Mouse (Mus musculus) CH12.LX (cell line): ENCODE measurements around the gene Gm14139. TPM values are rescaled to one million over a fixed set of nuclear protein-coding genes. Genes with fewer than 3 reads are reported as not detected.
"Not testable (repeated sequence)": the region's sequence is repeated elsewhere in the genome, so short reads cannot be mapped to it uniquely, and the experiment has no call there.

Source experiments
- DNase-seq: peaks from one replicate; pipeline ENCODE4 v3.0.0-alpha.2; 2013; ENCODE audit errors: extremely low read depth
- H3K27ac ChIP-seq: 2 replicates; pipeline ENCODE4 v1.5.1; 2012; ENCODE audit warnings: low read depth, mild to moderate bottlenecking, control low read depth, moderate library complexity; ENCODE audit not compliant: insufficient read depth
- H3K27me3 ChIP-seq: replicated peaks from 2 replicates; pipeline ENCODE3; 2012; ENCODE audit warnings: inconsistent platforms
- H3K36me3 ChIP-seq, 2 experiments: replicated peaks in 1 of 2; 2 replicates each; pipeline versions ENCODE3 to v1.6.1; 2012; ENCODE audit warnings: inconsistent platforms in 1 of 2, low read length in 1 of 2, mild to moderate bottlenecking in 1 of 2, mixed read lengths in 1 of 2, moderate library complexity in 1 of 2; ENCODE audit not compliant: control insufficient read depth in 1 of 2, insufficient read depth in 1 of 2
- H3K4me1 ChIP-seq, 2 experiments: 2 replicates each; pipeline ENCODE4 v1.6.1; 2012; ENCODE audit warnings: inconsistent platforms in 1 of 2, moderate library complexity in 1 of 2; ENCODE audit not compliant: insufficient read depth in 2 of 2, control insufficient read depth in 1 of 2
- H3K4me2 ChIP-seq: 2 replicates; pipeline ENCODE4 v1.6.1; 2012; ENCODE audit warnings: low read depth, mild to moderate bottlenecking, control low read depth; ENCODE audit not compliant: poor library complexity, insufficient read depth, severe bottlenecking
- H3K4me3 ChIP-seq, 3 experiments: fragments of 150-350 bp in 1 of 3; sonication (generic) in 1 of 3; replicated peaks in 1 of 3; 2 replicates each; pipeline versions ENCODE3 to v1.5.1; 2011 to 2012; ENCODE audit warnings: low read depth in 2 of 3, low read length in 2 of 3, mild to moderate bottlenecking in 2 of 3, moderate library complexity in 2 of 3, control low read depth in 1 of 3, improper control_type of control experiment in 1 of 3, inconsistent platforms in 1 of 3, mixed read lengths in 1 of 3; ENCODE audit not compliant: poor library complexity in 1 of 3
- H3K79me2 ChIP-seq: replicated peaks from 2 replicates; pipeline ENCODE4 v1.6.1; 2012; ENCODE audit warnings: mild to moderate bottlenecking, moderate library complexity; ENCODE audit not compliant: control insufficient read depth, poor library complexity, insufficient read depth, severe bottlenecking; ENCODE audit errors: extremely low read depth
- H3K9ac ChIP-seq: 2 replicates; pipeline ENCODE4 v1.6.1; 2012; ENCODE audit warnings: low read depth, mild to moderate bottlenecking, control low read depth, moderate library complexity; ENCODE audit not compliant: insufficient read depth
- H3K9me3 ChIP-seq: replicated peaks from 2 replicates; pipeline ENCODE3; 2012; ENCODE audit warnings: low read length, inconsistent platforms, mixed read lengths
- CTCF ChIP-seq, 2 experiments: IDR thresholded peaks in 1 of 2; conservative IDR thresholded peaks in 1 of 2; 2 replicates each; pipeline ENCODE4 v1.5.1; 2011 to 2012; ENCODE audit warnings: low read depth in 2 of 2, low read length in 2 of 2, improper control_type of control experiment in 1 of 2, inconsistent platforms in 1 of 2, mild to moderate bottlenecking in 1 of 2, moderate library complexity in 1 of 2
- ELF1 ChIP-seq: IDR thresholded peaks from 2 replicates; pipeline ENCODE4 v1.6.1; 2014; ENCODE audit warnings: low read depth, mild to moderate bottlenecking, inconsistent platforms, low read length, improper control_type of control experiment
- POLR2A ChIP-seq: IDR thresholded peaks from 2 replicates; pipeline ENCODE4 v1.6.1; 2011; ENCODE audit warnings: low read depth, mild to moderate bottlenecking, improper control_type of control experiment, low read length
- RAD21 ChIP-seq: IDR thresholded peaks from 2 replicates; pipeline ENCODE4 v1.6.1; 2011; ENCODE audit warnings: low read depth, mild to moderate bottlenecking, low read length, improper control_type of control experiment, moderate library complexity
- ZNF384 ChIP-seq: IDR thresholded peaks from 2 replicates; pipeline ENCODE4 v1.6.1; 2012; ENCODE audit warnings: low read depth, low read length, improper control_type of control experiment, inconsistent platforms
- dilution Hi-C: fragments of 300-500 bp; cut with MboI; formaldehyde crosslinking; loops from 2 replicates; pipeline ENCODE4 v1.14.3; 2020; ENCODE audit warnings: low sequenced_read_pairs; ENCODE audit not compliant: extremely low pct_unique_long_range_greater_than_20kb, extremely low pct_ligation_motif_present
- in situ Hi-C: fragments of 300-500 bp; cut with MboI; formaldehyde crosslinking; loops from 3 replicates; pipeline ENCODE4 v1.14.3; 2019; ENCODE audit warnings: low sequenced_read_pairs, low pct_ligation_motif_present, low pct_unique_long_range_greater_than_20kb, mixed read lengths
- polyA plus RNA-seq: library from polyadenylated mRNA; unstranded; fragments of >175 nt; gene quantifications from 2 replicates; pipeline ENCODE4 v1.2.1, GENCODE M21; 2012; ENCODE audit warnings: low read depth; ENCODE audit not compliant: insufficient read length
- total RNA-seq, 2 experiments: library from RNA; depleted of rRNA; stranded (reverse); fragments of 300-350 nt in 1 of 2; fragments of >200 nt in 1 of 2; gene quantifications; 2 replicates each; pipeline ENCODE4 v1.2.3; 2012 to 2014

Gene Gm14139
- total and polyA plus RNA-seq, 3 experiments, result 7.2 to 27.0 (median 10.7) TPM

DNA sequence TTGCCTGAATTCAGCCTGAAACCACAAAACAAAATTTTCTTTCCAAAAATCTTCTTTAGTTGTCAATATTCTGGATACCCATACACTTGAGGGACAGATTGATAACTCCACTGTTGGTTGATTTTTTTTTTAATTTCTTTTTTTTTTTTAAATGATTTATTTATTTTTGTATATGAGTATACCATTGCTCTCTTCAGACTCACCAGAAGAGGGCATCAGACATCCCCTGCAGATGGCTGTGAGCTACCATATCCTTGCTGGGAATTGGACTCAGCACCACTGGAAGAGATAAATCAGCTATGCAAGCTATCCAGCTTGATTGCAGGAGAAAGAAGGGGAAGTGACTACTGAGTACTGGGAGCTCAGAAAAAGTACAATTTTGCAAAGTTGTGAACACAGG, 509 bp upstream of the Gm14139 start:
- H3K9me3 ChIP-seq, in situ Hi-C loops, H3K36me3 ChIP-seq, dilution Hi-C loops, H3K4me1 ChIP-seq, H3K27me3 ChIP-seq: not testable (repeated sequence)
- H3K9ac ChIP-seq, result peak overlapping the region; percentile 68
- peak overlapping the region; percentile 19 for H3K27ac ChIP-seq
- peak overlapping the region; percentile 25 to 48 (median 33) for H3K4me3 ChIP-seq
- peak; percentile 61 for TF ChIP-seq ZNF384
- peak; percentile 12 to 51; a peak in 2 of 4 replicates for TF ChIP-seq CTCF (conservative IDR thresholded peaks at IDR 0.05 in 1 of 2, IDR thresholded peaks at IDR 0.05 in 1 of 2; ENCODE audit: low read depth in 2 of 2, low read length in 2 of 2)
- TF ChIP-seq RAD21, result peak; percentile 12
- H3K4me2 ChIP-seq, result peak overlapping the region; percentile 70
- H3K79me2 ChIP-seq, result peaks cover 12% of the 10 kb centered on the region
- peak; percentile 42 for DNase-seq

DNA sequence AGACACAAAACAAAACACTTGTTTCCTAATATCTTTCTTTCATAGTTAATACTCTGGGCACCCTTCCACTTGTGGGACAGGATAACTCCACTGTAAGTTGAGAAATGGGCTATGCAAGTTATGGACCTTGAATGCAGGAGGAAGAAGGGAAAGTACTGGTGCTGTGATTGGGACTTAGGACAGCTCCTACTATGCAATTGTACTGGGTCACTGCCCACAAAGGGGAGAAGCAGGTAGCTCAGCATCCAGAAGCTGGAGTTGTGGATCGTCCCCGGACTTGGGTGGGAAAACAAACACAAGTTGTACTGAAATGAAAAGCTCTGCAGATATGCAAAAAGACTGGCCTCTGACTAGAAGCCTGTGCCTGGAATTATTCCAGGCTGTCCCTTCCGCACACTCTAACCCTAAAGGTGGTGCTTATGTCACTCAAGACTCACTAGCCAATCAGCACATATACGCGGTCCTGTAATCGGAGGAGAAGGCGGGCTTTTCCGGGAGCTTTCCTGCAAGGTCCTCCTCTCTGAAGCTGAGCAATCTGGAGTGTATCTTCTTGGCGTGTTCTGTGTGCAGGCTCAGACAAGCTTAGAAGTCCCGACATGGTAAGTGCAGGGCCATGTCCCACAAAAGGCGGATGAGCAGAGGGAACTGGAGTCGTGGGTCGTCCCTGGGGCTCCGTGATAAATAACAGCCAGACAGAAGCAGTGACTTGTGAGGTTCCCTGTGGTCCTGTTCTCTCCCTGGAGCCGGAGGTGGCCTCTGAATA, 36.2 kb downstream of the Gm14139 start, which contains the start of gene Zfp937:
Gene Zfp937, plus strand, starts transcription at position 474 of the 763 bp plus-strand sequence.
- H3K27me3 ChIP-seq, dilution Hi-C loops: not testable (repeated sequence)
- H3K4me3 ChIP-seq, result peak within 1 kb of the TSS; percentile 45 to 71 (median 62)

DNA sequence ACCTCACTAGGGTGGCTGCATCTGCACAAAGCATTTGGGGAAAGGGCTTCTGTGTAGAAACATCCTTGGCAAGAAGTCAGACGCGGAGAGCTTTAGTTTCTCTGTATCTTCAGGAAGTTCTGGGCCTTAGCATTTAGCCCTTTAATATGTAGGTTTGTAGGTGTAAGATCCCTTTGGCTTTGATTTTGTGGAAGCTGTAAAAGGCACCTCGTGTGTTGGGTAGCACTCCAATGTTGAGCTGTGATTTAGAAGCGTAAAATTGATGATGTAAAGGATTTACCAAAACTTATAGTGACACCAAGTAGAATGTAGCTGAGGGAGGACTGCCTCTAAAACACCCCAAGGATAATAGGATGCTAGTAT, 36.8 kb downstream of the Gm14139 start:
- H3K27ac ChIP-seq, H3K9me3 ChIP-seq, H3K27me3 ChIP-seq, H3K4me1 ChIP-seq, DNase-seq, in situ Hi-C loops, H3K79me2 ChIP-seq, dilution Hi-C loops, H3K36me3 ChIP-seq: not testable (repeated sequence)
- H3K4me2 ChIP-seq, result peak overlapping the region; percentile 84
- H3K4me3 ChIP-seq, result peak overlapping the region; percentile 45 to 71 (median 62)
- H3K9ac ChIP-seq, result peak overlapping the region; percentile 35

More for the DNA sequence above, 36.2 kb downstream of the Gm14139 start, which contains the start of gene Zfp937:
- peak within 1 kb of the TSS; percentile 84 for H3K4me2 ChIP-seq
- H3K4me1 ChIP-seq, in situ Hi-C loops, H3K36me3 ChIP-seq, H3K79me2 ChIP-seq, H3K9me3 ChIP-seq, H3K27ac ChIP-seq: not testable (repeated sequence)
- TF ChIP-seq ELF1 (peak; percentile 41; the same call in 1 of the 2 replicates), POLR2A (peak; percentile 41; the same call in 1 of the 2 replicates)
- DNase-seq, result peak; percentile 45
- H3K9ac ChIP-seq, result peak within 1 kb of the TSS; percentile 35

DNA sequence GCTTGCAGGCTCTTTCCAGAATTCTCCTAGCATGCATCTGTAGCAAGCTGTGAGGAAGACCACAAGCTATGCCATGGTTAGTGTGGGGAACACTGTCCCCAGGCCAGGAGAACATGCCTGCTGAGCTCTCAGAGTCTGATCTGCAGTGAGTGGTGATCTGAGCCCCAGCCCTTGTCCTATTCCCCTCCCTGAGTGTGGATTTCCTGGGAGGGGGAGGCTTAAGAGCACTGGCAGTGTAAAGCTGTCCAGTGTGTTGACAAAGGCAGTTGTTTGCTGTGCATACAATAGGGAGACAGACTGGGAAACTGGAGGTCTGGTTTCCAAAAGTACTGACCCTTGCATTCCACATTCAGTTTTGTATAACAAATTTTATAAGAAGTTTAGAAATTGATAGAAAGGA, 41.7 kb downstream of the Gm14139 start:
- H3K4me1 ChIP-seq, DNase-seq, H3K9me3 ChIP-seq, H3K36me3 ChIP-seq, H3K4me3 ChIP-seq, H3K9ac ChIP-seq, dilution Hi-C loops, H3K27me3 ChIP-seq, H3K79me2 ChIP-seq, H3K27ac ChIP-seq, in situ Hi-C loops, H3K4me2 ChIP-seq: not testable (repeated sequence)

Other genes with a start within 250 kb of the Gm14139 start
- gene Zfp120, start 45.0 kb upstream of the Gm14139 start, total RNA-seq (2012; rRNA removed), result 7.3 and 8.8 TPM in 2 replicates
- 17.7 and 18.7 TPM in 2 replicates for gene Zfp120, start 45.0 kb upstream of the Gm14139 start, total RNA-seq (2014; rRNA removed)
- 6.2 and 7.0 TPM in 2 replicates for gene Zfp120, start 45.0 kb upstream of the Gm14139 start, polyA plus RNA-seq
- gene Gm10770, start 2.1 kb upstream of the Gm14139 start, total RNA-seq (2012; rRNA removed), result not detected in 2 replicates
- gene Gm10770, start 2.1 kb upstream of the Gm14139 start, total RNA-seq (2014; rRNA removed), result not detected in 2 replicates
- gene Gm10770, start 2.1 kb upstream of the Gm14139 start, polyA plus RNA-seq, result not detected in 2 replicates
- gene Zfp937, start 36.3 kb downstream of the Gm14139 start, total RNA-seq (2012; rRNA removed), result 4.0 and 4.5 TPM in 2 replicates
- gene Zfp937, start 36.3 kb downstream of the Gm14139 start, total RNA-seq (2014; rRNA removed), result 5.4 and 6.8 TPM in 2 replicates
- 2.5 and 2.8 TPM in 2 replicates for gene Zfp937, start 36.3 kb downstream of the Gm14139 start, polyA plus RNA-seq
- 3.3 and 3.8 TPM in 2 replicates for gene Gm21994, start 73.8 kb downstream of the Gm14139 start, total RNA-seq (2012; rRNA removed)
- 9.3 and 13.6 TPM in 2 replicates for gene Gm21994, start 73.8 kb downstream of the Gm14139 start, total RNA-seq (2014; rRNA removed)
- 8.7 and 9.4 TPM in 2 replicates for gene Gm21994, start 73.8 kb downstream of the Gm14139 start, polyA plus RNA-seq
- gene Gm14124, start 75.8 kb downstream of the Gm14139 start, total RNA-seq (2012; rRNA removed), result 5.1 and 8.5 TPM in 2 replicates
- 10.4 and 13.4 TPM in 2 replicates for gene Gm14124, start 75.8 kb downstream of the Gm14139 start, total RNA-seq (2014; rRNA removed)
- gene Gm14124, start 75.8 kb downstream of the Gm14139 start, polyA plus RNA-seq, result 6.0 and 6.5 TPM in 2 replicates
- gene Gm10130, start 141.9 kb downstream of the Gm14139 start, total RNA-seq (2012; rRNA removed), result 1.8 and 3.1 TPM in 2 replicates
- gene Gm10130, start 141.9 kb downstream of the Gm14139 start, total RNA-seq (2014; rRNA removed), result not detected in 2 replicates
- gene Gm10130, start 141.9 kb downstream of the Gm14139 start, polyA plus RNA-seq, result 9.8 and 13.3 TPM in 2 replicates
- gene 3300002I08Rik, start 181.0 kb downstream of the Gm14139 start, total RNA-seq (2012; rRNA removed), result 4.7 TPM in 2 replicates
- gene 3300002I08Rik, start 181.0 kb downstream of the Gm14139 start, total RNA-seq (2014; rRNA removed), result 3.2 and 4.5 TPM in 2 replicates
- 1.1 and 1.6 TPM in 2 replicates for gene 3300002I08Rik, start 181.0 kb downstream of the Gm14139 start, polyA plus RNA-seq